Mouse (Mus musculus): ENCODE data around the gene Gk5. TPM values are rescaled to one million over a fixed set of nuclear protein-coding genes. Genes with fewer than 3 reads are reported as not detected.

Gk5 gene
- polyA plus RNA-seq, 1 experiment from 2014 or later, result 2.6 TPM

- ATAC-seq (replicated peaks; ENCODE audit: extremely low read depth, insufficient read depth, low FRiP score), result no peak
- H3K4me1 ChIP-seq (ENCODE audit: control insufficient read depth, insufficient read depth, low read length), result peaks cover 5% of the 10 kb centered on the region; the same call in 1 of the 2 replicates
- H3K9ac ChIP-seq (ENCODE audit: low read length), result no peak overlapping the region
- WGBS, result 91% methylated on average over 9 of the region's 9 CpGs
- H3K36me3 ChIP-seq (ENCODE audit: control insufficient read depth, insufficient read depth), result no peaks in the 10 kb centered on the region
- no peak overlapping the region for H3K4me2 ChIP-seq (ENCODE audit: low read depth, low read length)
- no peaks in the 10 kb centered on the region for H3K27me3 ChIP-seq (ENCODE audit: control insufficient read depth, insufficient read depth, low read length)
- H3K4me3 ChIP-seq (ENCODE audit: low read length), result no peak overlapping the region
- no peaks in the 10 kb centered on the region for H3K9me3 ChIP-seq (replicated peaks; ENCODE audit: control insufficient read depth, low read length)
- H3K27ac ChIP-seq (ENCODE audit: low read length), result no peak overlapping the region
Observed at GRCm38 (mm10) chr9:96138958-96139357, 19.8 kb downstream of the Gk5 start.

GRCm38 (mm10) chr9:96139876-96140275, 20.7 kb downstream of the Gk5 start:
- Histone ChIP-seq H3K4me3 (ENCODE audit: low read length) (no peak overlapping the region), H3K9me3 (replicated peaks; ENCODE audit: control insufficient read depth, low read length) (no peaks in the 10 kb centered on the region), H3K36me3 (ENCODE audit: control insufficient read depth, insufficient read depth) (no peaks in the 10 kb centered on the region), H3K4me1 (ENCODE audit: control insufficient read depth, insufficient read depth, low read length) (peaks cover 5% of the 10 kb centered on the region; the same call in 1 of the 2 replicates), H3K27ac (ENCODE audit: low read length) (no peak overlapping the region), H3K9ac (ENCODE audit: low read length) (no peak overlapping the region), H3K4me2 (ENCODE audit: low read depth, low read length) (no peak overlapping the region), H3K27me3 (ENCODE audit: control insufficient read depth, insufficient read depth, low read length) (no peaks in the 10 kb centered on the region)
- ATAC-seq (replicated peaks; ENCODE audit: extremely low read depth, insufficient read depth, low FRiP score), result no peak
- WGBS, result 41% methylated on average over 5 of the region's 5 CpGs

- H3K36me3 ChIP-seq (ENCODE audit: control insufficient read depth, insufficient read depth), result 0 out of 2 replicates have a peak, but pooled peaks cover 2% of the 10 kb centered on the region
- no peak overlapping the region for H3K4me3 ChIP-seq (ENCODE audit: low read length)
- no peak overlapping the region for H3K9ac ChIP-seq (ENCODE audit: low read length)
- no peak overlapping the region for H3K4me2 ChIP-seq (ENCODE audit: low read depth, low read length)
- H3K4me1 ChIP-seq (ENCODE audit: control insufficient read depth, insufficient read depth, low read length), result 0 out of 2 replicates have a peak, but pooled peaks cover 3% of the 10 kb centered on the region
- no peaks in the 10 kb centered on the region for H3K9me3 ChIP-seq (replicated peaks; ENCODE audit: control insufficient read depth, low read length)
- no peak overlapping the region for H3K27ac ChIP-seq (ENCODE audit: low read length)
- ATAC-seq (replicated peaks; ENCODE audit: extremely low read depth, insufficient read depth, low FRiP score), result no peak
- no peaks in the 10 kb centered on the region for H3K27me3 ChIP-seq (ENCODE audit: control insufficient read depth, insufficient read depth, low read length)
- WGBS, result 69% methylated on average over 7 of the region's 7 CpGs
Observed at GRCm38 (mm10) chr9:96140931-96141330, 21.8 kb downstream of the Gk5 start.

- Histone ChIP-seq H3K36me3 (ENCODE audit: control insufficient read depth, insufficient read depth) (0 out of 2 replicates have a peak, but pooled peaks cover 2% of the 10 kb centered on the region), H3K4me1 (ENCODE audit: control insufficient read depth, insufficient read depth, low read length) (0 out of 2 replicates have a peak, but pooled peaks cover 3% of the 10 kb centered on the region), H3K4me3 (ENCODE audit: low read length) (no peak overlapping the region), H3K27ac (ENCODE audit: low read length) (no peak overlapping the region), H3K4me2 (ENCODE audit: low read depth, low read length) (no peak overlapping the region), H3K9ac (ENCODE audit: low read length) (no peak overlapping the region), H3K27me3 (ENCODE audit: control insufficient read depth, insufficient read depth, low read length) (no peaks in the 10 kb centered on the region), H3K9me3 (replicated peaks; ENCODE audit: control insufficient read depth, low read length) (no peaks in the 10 kb centered on the region)
- no peak for ATAC-seq (replicated peaks; ENCODE audit: extremely low read depth, insufficient read depth, low FRiP score)
- 73% methylated on average over 6 of the region's 6 CpGs for WGBS
Observed at GRCm38 (mm10) chr9:96142499-96142898, 23.3 kb downstream of the Gk5 start.

DNA sequence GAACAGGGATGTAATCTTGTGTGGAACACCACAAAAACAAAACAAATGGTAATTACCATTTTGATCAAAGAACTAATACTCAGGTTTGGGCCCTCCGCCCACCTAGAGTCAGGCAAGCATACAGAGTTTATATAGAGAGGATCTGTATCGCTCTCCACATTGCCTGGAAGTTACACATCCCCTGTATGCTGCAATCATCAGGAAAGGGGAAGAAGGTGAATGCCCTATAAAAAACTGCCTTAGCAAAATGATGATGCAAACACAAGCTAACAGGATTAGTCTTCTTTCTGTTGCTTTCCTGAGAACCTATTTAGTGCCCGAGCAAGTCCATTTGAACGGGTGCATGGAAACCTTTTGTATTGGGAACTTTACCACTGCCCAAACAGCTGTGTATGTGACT, 24.5 kb downstream of the Gk5 start:
- H3K4me1 ChIP-seq (ENCODE audit: control insufficient read depth, insufficient read depth, low read length), result 0 out of 2 replicates have a peak, but pooled peaks cover 3% of the 10 kb centered on the region
- H3K36me3 ChIP-seq (ENCODE audit: control insufficient read depth, insufficient read depth), result 0 out of 2 replicates have a peak, but pooled peaks cover 2% of the 10 kb centered on the region
- H3K4me3 ChIP-seq (ENCODE audit: low read length), result no peak overlapping the region
- no peaks in the 10 kb centered on the region for H3K9me3 ChIP-seq (replicated peaks; ENCODE audit: control insufficient read depth, low read length)
- H3K9ac ChIP-seq (ENCODE audit: low read length), result no peak overlapping the region
- WGBS, result 92% methylated on average over 4 of the region's 4 CpGs
- H3K27me3 ChIP-seq (ENCODE audit: control insufficient read depth, insufficient read depth, low read length), result no peaks in the 10 kb centered on the region
- H3K4me2 ChIP-seq (ENCODE audit: low read depth, low read length), result no peak overlapping the region
- no peak overlapping the region for H3K27ac ChIP-seq (ENCODE audit: low read length)
- no peak for ATAC-seq (replicated peaks; ENCODE audit: extremely low read depth, insufficient read depth, low FRiP score)

DNA sequence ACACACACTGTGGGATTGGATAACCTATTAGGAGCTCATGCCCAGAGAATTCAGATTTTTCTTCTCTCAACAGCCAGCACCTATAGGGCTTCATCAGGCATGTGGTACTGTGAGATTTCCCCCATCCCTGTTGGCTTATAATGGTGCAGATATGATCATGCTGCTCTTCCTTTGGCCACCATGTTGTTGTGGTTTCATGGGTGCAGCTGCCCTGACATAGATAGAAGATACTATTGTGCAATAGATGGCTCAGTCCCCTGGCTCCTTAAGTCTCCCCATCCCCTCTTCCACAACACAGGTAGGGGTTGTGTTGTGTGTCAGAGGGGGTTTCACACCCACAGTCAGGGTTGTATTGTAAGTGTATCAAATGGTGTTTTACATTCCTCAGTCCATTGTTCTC, 25.7 kb downstream of the Gk5 start:
- 0 out of 2 replicates have a peak, but pooled peaks cover 2% of the 10 kb centered on the region for H3K36me3 ChIP-seq (ENCODE audit: control insufficient read depth, insufficient read depth)
- H3K4me3 ChIP-seq (ENCODE audit: low read length), result no peak overlapping the region
- H3K4me1 ChIP-seq (ENCODE audit: control insufficient read depth, insufficient read depth, low read length), result 0 out of 2 replicates have a peak, but pooled peaks cover 3% of the 10 kb centered on the region
- H3K9ac ChIP-seq (ENCODE audit: low read length), result no peak overlapping the region
- no peak overlapping the region for H3K27ac ChIP-seq (ENCODE audit: low read length)
- no peak overlapping the region for H3K4me2 ChIP-seq (ENCODE audit: low read depth, low read length)
- H3K27me3 ChIP-seq (ENCODE audit: control insufficient read depth, insufficient read depth, low read length), result no peaks in the 10 kb centered on the region
- ATAC-seq (replicated peaks; ENCODE audit: extremely low read depth, insufficient read depth, low FRiP score), result no peak
- H3K9me3 ChIP-seq (replicated peaks; ENCODE audit: control insufficient read depth, low read length), result no peaks in the 10 kb centered on the region

DNA sequence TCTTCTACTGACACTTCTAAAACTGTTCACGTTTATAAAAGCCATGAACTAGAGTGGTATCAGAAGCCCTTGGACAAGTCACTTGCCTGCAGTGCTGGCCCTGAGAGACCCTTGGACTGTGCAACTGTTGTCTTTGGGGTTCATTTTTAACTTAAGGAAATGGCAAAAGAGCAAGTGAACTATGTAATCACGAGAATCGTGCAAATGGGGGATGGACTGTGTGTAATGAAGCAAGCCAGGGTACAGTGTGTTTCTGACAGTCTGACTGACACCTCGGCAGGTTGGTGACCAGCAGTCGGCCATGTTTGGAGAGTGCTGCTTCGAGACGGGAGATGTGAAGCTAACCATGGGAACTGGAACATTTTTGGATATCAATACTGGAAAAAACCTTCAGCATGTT, 33.6 kb downstream of the Gk5 start:
- Histone ChIP-seq H3K36me3 (ENCODE audit: control insufficient read depth, insufficient read depth) (peaks cover 5% of the 10 kb centered on the region), H3K27ac (ENCODE audit: low read length) (no peak overlapping the region), H3K4me2 (ENCODE audit: low read depth, low read length) (no peak overlapping the region), H3K9ac (ENCODE audit: low read length) (no peak overlapping the region), H3K27me3 (ENCODE audit: control insufficient read depth, insufficient read depth, low read length) (no peaks in the 10 kb centered on the region), H3K4me1 (ENCODE audit: control insufficient read depth, insufficient read depth, low read length) (no peaks in the 10 kb centered on the region), H3K9me3 (replicated peaks; ENCODE audit: control insufficient read depth, low read length) (no peaks in the 10 kb centered on the region), H3K4me3 (ENCODE audit: low read length) (no peak overlapping the region)
- 86% methylated on average over 7 of the region's 7 CpGs for WGBS
- no peak for ATAC-seq (replicated peaks; ENCODE audit: extremely low read depth, insufficient read depth, low FRiP score)

- H3K9me3 ChIP-seq (replicated peaks; ENCODE audit: control insufficient read depth, low read length), result no peaks in the 10 kb centered on the region
- 0 out of 2 replicates have a peak overlapping the region, but pooled peaks have one; percentile 34 for H3K9ac ChIP-seq (ENCODE audit: low read length)
- WGBS, result 27% methylated on average over 4 of the region's 4 CpGs
- H3K36me3 ChIP-seq (ENCODE audit: control insufficient read depth, insufficient read depth), result peaks cover 5% of the 10 kb centered on the region
- no peak overlapping the region for H3K4me2 ChIP-seq (ENCODE audit: low read depth, low read length)
- peak overlapping the region; percentile 81 for H3K27ac ChIP-seq (ENCODE audit: low read length)
- no peak overlapping the region for H3K4me3 ChIP-seq (ENCODE audit: low read length)
- H3K4me1 ChIP-seq (ENCODE audit: control insufficient read depth, insufficient read depth, low read length), result peaks cover 4% of the 10 kb centered on the region; the same call in 1 of the 2 replicates
- no peaks in the 10 kb centered on the region for H3K27me3 ChIP-seq (ENCODE audit: control insufficient read depth, insufficient read depth, low read length)
- ATAC-seq (replicated peaks; ENCODE audit: extremely low read depth, insufficient read depth, low FRiP score), result peak; percentile 47; the same call in 1 of the 2 replicates
Observed at GRCm38 (mm10) chr9:96158431-96158830, 39.3 kb downstream of the Gk5 start.

- H3K9ac ChIP-seq (ENCODE audit: low read length), result no peak overlapping the region
- ATAC-seq (replicated peaks; ENCODE audit: extremely low read depth, insufficient read depth, low FRiP score), result no peak
- no peaks in the 10 kb centered on the region for H3K9me3 ChIP-seq (replicated peaks; ENCODE audit: control insufficient read depth, low read length)
- H3K36me3 ChIP-seq (ENCODE audit: control insufficient read depth, insufficient read depth), result peaks cover 5% of the 10 kb centered on the region
- H3K4me3 ChIP-seq (ENCODE audit: low read length), result no peak overlapping the region
- H3K4me1 ChIP-seq (ENCODE audit: control insufficient read depth, insufficient read depth, low read length), result peaks cover 4% of the 10 kb centered on the region; the same call in 1 of the 2 replicates
- 66% methylated on average over 3 of the region's 3 CpGs for WGBS
- H3K27me3 ChIP-seq (ENCODE audit: control insufficient read depth, insufficient read depth, low read length), result no peaks in the 10 kb centered on the region
- peak overlapping the region; percentile 62 for H3K27ac ChIP-seq (ENCODE audit: low read length)
- no peak overlapping the region for H3K4me2 ChIP-seq (ENCODE audit: low read depth, low read length)
Observed at GRCm38 (mm10) chr9:96159047-96159446, 39.9 kb downstream of the Gk5 start.
